Mouse (Mus musculus): ENCODE measurements around the gene 4930426L09Rik.

DNA sequence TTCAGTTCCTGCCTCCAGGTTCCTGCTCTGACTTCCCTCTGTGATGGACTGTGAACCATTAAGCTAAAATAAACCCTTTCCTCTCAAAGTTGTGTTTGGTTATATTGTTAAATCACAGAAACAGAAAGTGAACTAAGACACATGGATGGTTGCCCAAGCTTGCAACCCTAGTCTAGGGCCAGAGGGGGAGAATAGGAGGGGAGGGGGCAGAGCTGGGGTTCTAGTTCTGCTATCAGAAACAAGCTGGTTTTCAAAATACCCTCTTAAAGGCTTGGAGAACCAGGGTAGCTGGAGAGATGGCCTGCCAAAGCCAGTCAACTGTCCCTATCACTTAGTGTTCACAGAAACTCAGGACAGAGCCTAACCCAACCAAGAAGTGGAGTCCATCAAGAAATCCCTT lies 14.6 kb upstream of the 4930426L09Rik start:
- TF ChIP-seq CTCF (IDR thresholded peaks at IDR 0.05; ENCODE audit: low read depth) (no peak), EP300 (optimal IDR thresholded peaks at IDR 0.05) (no peak)

Measured in stomach, postnatal 0 days (tissue).